Mouse (Mus musculus): ENCODE data around the gene Lgr6. TPM values are rescaled to one million over a fixed set of nuclear protein-coding genes. Genes with fewer than 3 reads are reported as not detected.

Gene Lgr6
- polyA plus RNA-seq, 1 experiment: 0.63 TPM

- TF ChIP-seq POLR2A (IDR thresholded peaks at IDR 0.05; ENCODE audit: borderline replicate concordance, extremely low read depth, insufficient read depth, insufficient read length, poor library complexity, severe bottlenecking) (no peak), CTCF (IDR thresholded peaks at IDR 0.05; ENCODE audit: borderline replicate concordance, extremely low read depth, insufficient read depth, insufficient read length) (peak; percentile 90; the same call in 1 of the 2 replicates)
These were observed 31.4 kb upstream of the Lgr6 start for GRCm38 (mm10) chr1:135136500-135136899.

GRCm38 (mm10) chr1:135135111-135135787 is 30.2 kb upstream of the Lgr6 start:
- no peak for DNase-seq (ENCODE audit: low read depth)
- TF ChIP-seq POLR2A (IDR thresholded peaks at IDR 0.05; ENCODE audit: borderline replicate concordance, extremely low read depth, insufficient read depth, insufficient read length, poor library complexity, severe bottlenecking): no peak
- TF ChIP-seq CTCF (IDR thresholded peaks at IDR 0.05; ENCODE audit: borderline replicate concordance, extremely low read depth, insufficient read depth, insufficient read length): no peak

More at GRCm38 (mm10) chr1:135136500-135136899, 31.4 kb upstream of the Lgr6 start:
- DNase-seq (ENCODE audit: low read depth): peak; percentile 90

- TF ChIP-seq POLR2A (IDR thresholded peaks at IDR 0.05; ENCODE audit: borderline replicate concordance, extremely low read depth, insufficient read depth, insufficient read length, poor library complexity, severe bottlenecking) (no peak), CTCF (IDR thresholded peaks at IDR 0.05; ENCODE audit: borderline replicate concordance, extremely low read depth, insufficient read depth, insufficient read length) (no peak)
- no peak for DNase-seq (ENCODE audit: low read depth)
These were observed 28.8 kb upstream of the Lgr6 start for GRCm38 (mm10) chr1:135133678-135134435.

GRCm38 (mm10) chr1:135132893-135133369 is 27.9 kb upstream of the Lgr6 start:
- TF ChIP-seq CTCF (IDR thresholded peaks at IDR 0.05; ENCODE audit: borderline replicate concordance, extremely low read depth, insufficient read depth, insufficient read length) (no peak), POLR2A (IDR thresholded peaks at IDR 0.05; ENCODE audit: borderline replicate concordance, extremely low read depth, insufficient read depth, insufficient read length, poor library complexity, severe bottlenecking) (no peak)
- no peak for DNase-seq (ENCODE audit: low read depth)

GRCm38 (mm10) chr1:135132473-135132872 is 27.4 kb upstream of the Lgr6 start, which contains the start of gene Ptpn7:
Gene Ptpn7, plus strand, starts transcription at chr1:135132700.
- TF ChIP-seq POLR2A (IDR thresholded peaks at IDR 0.05; ENCODE audit: borderline replicate concordance, extremely low read depth, insufficient read depth, insufficient read length, poor library complexity, severe bottlenecking): no peak
- peak; percentile 58 for TF ChIP-seq CTCF (IDR thresholded peaks at IDR 0.05; ENCODE audit: borderline replicate concordance, extremely low read depth, insufficient read depth, insufficient read length)
- DNase-seq (ENCODE audit: low read depth): peak; percentile 41

- no peak for TF ChIP-seq CTCF (IDR thresholded peaks at IDR 0.05; ENCODE audit: borderline replicate concordance, extremely low read depth, insufficient read depth, insufficient read length)
- TF ChIP-seq POLR2A (IDR thresholded peaks at IDR 0.05; ENCODE audit: borderline replicate concordance, extremely low read depth, insufficient read depth, insufficient read length, poor library complexity, severe bottlenecking): no peak
- DNase-seq (ENCODE audit: low read depth): no peak
These were observed 26.5 kb upstream of the Lgr6 start for GRCm38 (mm10) chr1:135131560-135131959.

- TF ChIP-seq CTCF (IDR thresholded peaks at IDR 0.05; ENCODE audit: borderline replicate concordance, extremely low read depth, insufficient read depth, insufficient read length) (no peak), POLR2A (IDR thresholded peaks at IDR 0.05; ENCODE audit: borderline replicate concordance, extremely low read depth, insufficient read depth, insufficient read length, poor library complexity, severe bottlenecking) (no peak)
These were observed 26.0 kb upstream of the Lgr6 start for GRCm38 (mm10) chr1:135131034-135131433.

GRCm38 (mm10) chr1:135130376-135131018 is 25.4 kb upstream of the Lgr6 start:
- no peak for DNase-seq (ENCODE audit: low read depth)
- no peak for TF ChIP-seq CTCF (IDR thresholded peaks at IDR 0.05; ENCODE audit: borderline replicate concordance, extremely low read depth, insufficient read depth, insufficient read length)
- TF ChIP-seq POLR2A (IDR thresholded peaks at IDR 0.05; ENCODE audit: borderline replicate concordance, extremely low read depth, insufficient read depth, insufficient read length, poor library complexity, severe bottlenecking): no peak

More at GRCm38 (mm10) chr1:135131034-135131433, 26.0 kb upstream of the Lgr6 start:
- no peak for DNase-seq (ENCODE audit: low read depth)

GRCm38 (mm10) chr1:135129543-135130183 is 24.6 kb upstream of the Lgr6 start:
- no peak for DNase-seq (ENCODE audit: low read depth)
- no peak for TF ChIP-seq CTCF (IDR thresholded peaks at IDR 0.05; ENCODE audit: borderline replicate concordance, extremely low read depth, insufficient read depth, insufficient read length)
- TF ChIP-seq POLR2A (IDR thresholded peaks at IDR 0.05; ENCODE audit: borderline replicate concordance, extremely low read depth, insufficient read depth, insufficient read length, poor library complexity, severe bottlenecking): no peak

GRCm38 (mm10) chr1:135128986-135129385 is 23.9 kb upstream of the Lgr6 start:
- DNase-seq (ENCODE audit: low read depth): no peak
- no peak for TF ChIP-seq CTCF (IDR thresholded peaks at IDR 0.05; ENCODE audit: borderline replicate concordance, extremely low read depth, insufficient read depth, insufficient read length)
- no peak for TF ChIP-seq POLR2A (IDR thresholded peaks at IDR 0.05; ENCODE audit: borderline replicate concordance, extremely low read depth, insufficient read depth, insufficient read length, poor library complexity, severe bottlenecking)

All from brain, embryonic 14.5 days (tissue).